Mouse (Mus musculus) limb, embryonic 12.5 days (tissue): ENCODE measurements around the gene Scd2. TPM values are rescaled to one million over a fixed set of nuclear protein-coding genes. Genes with fewer than 3 reads are reported as not detected.

Experiments used
- ATAC-seq: fragments of 200-750 bp; cut with Nextera tagmentation; 2 replicates; pipeline ENCODE4 v1.8.0; 2017; ENCODE audit warnings: low read depth, moderate TSS enrichment; ENCODE audit not compliant: insufficient number of reproducible peaks, insufficient read depth, low FRiP score, low TSS enrichment
- H3K27ac ChIP-seq: fragments of 300-500 bp; sonication (generic); 2 replicates; pipeline ENCODE4 v1.5.1; 2016; ENCODE audit warnings: mild to moderate bottlenecking, moderate library complexity
- H3K27me3 ChIP-seq: fragments of 300-500 bp; sonication (generic); 2 replicates; pipeline ENCODE4 v1.6.1; 2016; ENCODE audit warnings: mild to moderate bottlenecking, moderate library complexity
- H3K36me3 ChIP-seq: fragments of 300-500 bp; sonication (generic); 2 replicates; pipeline ENCODE4 v1.6.1; 2016; ENCODE audit warnings: mild to moderate bottlenecking, moderate library complexity
- H3K4me1 ChIP-seq: fragments of 300-500 bp; sonication (generic); replicated peaks from 2 replicates; pipeline ENCODE4 v1.6.1; 2016
- H3K4me2 ChIP-seq: fragments of 300-500 bp; sonication (generic); 2 replicates; pipeline ENCODE4 v1.6.1; 2016; ENCODE audit warnings: mild to moderate bottlenecking, moderate library complexity
- H3K4me3 ChIP-seq: fragments of 300-500 bp; sonication (generic); replicated peaks from 2 replicates; pipeline ENCODE4 v1.5.1; 2016; ENCODE audit warnings: mild to moderate bottlenecking
- H3K9ac ChIP-seq: fragments of 300-500 bp; sonication (generic); replicated peaks from 2 replicates; pipeline ENCODE4 v1.6.1; 2016; ENCODE audit warnings: mild to moderate bottlenecking, moderate library complexity
- H3K9me3 ChIP-seq: fragments of 300-500 bp; sonication (generic); 2 replicates; pipeline ENCODE4 v1.6.1; 2016; ENCODE audit warnings: mild to moderate bottlenecking, moderate library complexity
- WGBS: fragments of 180-500 bp; shearing (Covaris S2); methylation state at CpG from one replicate; pipeline ENCODE4 v1.1.7; 2016; 5-methylcytosine and 5-hydroxymethylcytosine counted together
- polyA plus RNA-seq: library from polyadenylated mRNA; unstranded; fragments of >200 nt; fragmentation: Nextera tagmentation; extraction: Ambion mirVana; gene quantifications from 2 replicates; pipeline ENCODE4 v1.2.1, GENCODE M21; 2016

Gene Scd2
- polyA plus RNA-seq, 1 experiment from 2014 or later: 304 TPM

DNA sequence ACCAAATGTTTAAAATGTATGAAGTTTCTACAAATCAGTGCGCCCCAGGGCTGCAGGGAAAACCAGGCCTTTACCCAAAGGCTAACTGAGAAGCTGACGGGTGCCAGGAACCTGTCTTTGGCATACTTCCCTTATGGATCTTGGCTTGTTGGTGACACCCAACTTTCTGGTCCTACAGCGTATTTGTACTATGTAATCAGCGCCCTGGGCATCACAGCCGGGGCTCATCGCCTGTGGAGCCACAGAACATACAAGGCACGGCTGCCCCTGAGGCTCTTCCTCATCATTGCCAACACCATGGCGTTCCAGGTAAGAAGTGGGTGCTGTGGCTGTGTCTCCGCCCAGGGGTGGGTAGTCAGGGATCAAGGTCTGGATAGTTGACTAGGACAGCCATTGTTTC lies 4.4 kb downstream of the Scd2 start:
- Histone ChIP-seq H3K9ac (peak overlapping the region; percentile 93; the same call in 1 of the 2 replicates), H3K4me1 (peaks cover 72% of the 10 kb centered on the region), H3K4me2 (peak overlapping the region; percentile 99), H3K27me3 (no peaks in the 10 kb centered on the region), H3K27ac (0 out of 2 replicates have a peak overlapping the region, but pooled peaks have one; percentile 29), H3K4me3 (peak overlapping the region; percentile 83), H3K36me3 (peaks cover 81% of the 10 kb centered on the region), H3K9me3 (no peaks in the 10 kb centered on the region)
- WGBS: 80% methylated on average over 9 of the region's 9 CpGs
- no peak for ATAC-seq

- 87% methylated on average over 9 of the region's 9 CpGs for WGBS
- peaks cover 70% of the 10 kb centered on the region for H3K4me1 ChIP-seq
Measured at GRCm38 (mm10) chr19:44299078-44299477, 5.6 kb downstream of the Scd2 start.

DNA sequence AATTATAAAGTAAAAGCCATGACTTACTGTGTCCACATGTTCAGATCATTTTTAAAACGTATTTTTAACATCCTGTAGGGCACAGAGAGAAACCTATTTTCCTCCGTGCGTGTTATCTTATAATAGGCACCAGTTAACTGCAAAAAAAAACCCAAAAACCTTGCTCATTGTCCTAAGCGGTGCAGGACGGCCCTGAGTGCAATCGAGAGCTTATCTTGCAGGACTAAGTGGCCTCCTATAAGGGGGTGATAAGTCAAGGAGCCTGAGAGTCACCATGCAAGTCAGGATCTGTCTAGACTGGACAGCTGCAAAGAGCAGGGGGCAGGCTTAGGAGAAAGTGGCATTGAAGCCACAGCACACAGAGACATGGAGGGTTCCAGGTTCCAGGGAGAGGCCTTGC lies 6.4 kb downstream of the Scd2 start:
- H3K36me3 ChIP-seq: peaks cover 100% of the 10 kb centered on the region
- H3K9ac ChIP-seq: no peak overlapping the region
- no peak overlapping the region for H3K27ac ChIP-seq
- 85% methylated on average over 6 of the region's 6 CpGs for WGBS
- no peaks in the 10 kb centered on the region for H3K27me3 ChIP-seq
- H3K4me3 ChIP-seq: no peak overlapping the region
- H3K4me2 ChIP-seq: peak overlapping the region; percentile 99; the same call in 1 of the 2 replicates
- no peaks in the 10 kb centered on the region for H3K9me3 ChIP-seq
- ATAC-seq: no peak
- peaks cover 74% of the 10 kb centered on the region for H3K4me1 ChIP-seq

More at GRCm38 (mm10) chr19:44299078-44299477, 5.6 kb downstream of the Scd2 start:
- Histone ChIP-seq H3K36me3 (peaks cover 93% of the 10 kb centered on the region), H3K27ac (no peak overlapping the region), H3K27me3 (no peaks in the 10 kb centered on the region), H3K9me3 (no peaks in the 10 kb centered on the region), H3K4me2 (peak overlapping the region; percentile 99), H3K9ac (peak overlapping the region; percentile 42; the same call in 1 of the 2 replicates), H3K4me3 (peak overlapping the region; percentile 83)
- no peak for ATAC-seq

DNA sequence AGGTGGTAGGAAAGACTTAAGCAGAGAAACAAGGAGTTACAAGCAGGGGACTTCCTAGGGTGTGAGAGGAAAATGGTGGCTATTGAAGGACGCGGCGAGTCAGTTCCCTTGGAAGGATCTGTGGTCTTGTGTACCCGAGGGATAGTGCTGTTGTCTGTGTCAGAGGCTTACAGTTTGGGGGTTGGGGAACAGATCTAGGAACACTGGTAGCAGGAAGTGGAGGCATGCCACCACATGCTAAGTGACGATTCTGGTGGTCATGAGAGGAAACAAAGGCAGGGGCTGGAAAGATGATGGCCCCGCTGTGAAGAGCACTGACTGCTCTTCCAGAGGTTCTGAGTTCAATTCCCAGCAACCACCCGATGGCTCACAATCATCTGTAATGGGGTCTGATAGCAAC lies 7.0 kb downstream of the Scd2 start:
- Histone ChIP-seq H3K9me3 (no peaks in the 10 kb centered on the region), H3K4me1 (peaks cover 72% of the 10 kb centered on the region), H3K27ac (no peak overlapping the region), H3K9ac (no peak overlapping the region; the same call in 1 of the 2 replicates), H3K4me3 (no peak overlapping the region), H3K27me3 (no peaks in the 10 kb centered on the region), H3K36me3 (peaks cover 100% of the 10 kb centered on the region), H3K4me2 (peak overlapping the region; percentile 26; the same call in 1 of the 2 replicates)
- 84% methylated on average over 7 of the region's 7 CpGs for WGBS
- ATAC-seq: no peak

GRCm38 (mm10) chr19:44301176-44301575 lies 7.7 kb downstream of the Scd2 start:
- Histone ChIP-seq H3K27me3 (no peaks in the 10 kb centered on the region), H3K27ac (no peak overlapping the region), H3K9me3 (no peaks in the 10 kb centered on the region), H3K9ac (no peak overlapping the region), H3K36me3 (peaks cover 100% of the 10 kb centered on the region), H3K4me3 (no peak overlapping the region), H3K4me2 (peak overlapping the region; percentile 26; the same call in 1 of the 2 replicates), H3K4me1 (peaks cover 67% of the 10 kb centered on the region)
- WGBS: 78% methylated on average over 16 of the region's 16 CpGs
- ATAC-seq: no peak

DNA sequence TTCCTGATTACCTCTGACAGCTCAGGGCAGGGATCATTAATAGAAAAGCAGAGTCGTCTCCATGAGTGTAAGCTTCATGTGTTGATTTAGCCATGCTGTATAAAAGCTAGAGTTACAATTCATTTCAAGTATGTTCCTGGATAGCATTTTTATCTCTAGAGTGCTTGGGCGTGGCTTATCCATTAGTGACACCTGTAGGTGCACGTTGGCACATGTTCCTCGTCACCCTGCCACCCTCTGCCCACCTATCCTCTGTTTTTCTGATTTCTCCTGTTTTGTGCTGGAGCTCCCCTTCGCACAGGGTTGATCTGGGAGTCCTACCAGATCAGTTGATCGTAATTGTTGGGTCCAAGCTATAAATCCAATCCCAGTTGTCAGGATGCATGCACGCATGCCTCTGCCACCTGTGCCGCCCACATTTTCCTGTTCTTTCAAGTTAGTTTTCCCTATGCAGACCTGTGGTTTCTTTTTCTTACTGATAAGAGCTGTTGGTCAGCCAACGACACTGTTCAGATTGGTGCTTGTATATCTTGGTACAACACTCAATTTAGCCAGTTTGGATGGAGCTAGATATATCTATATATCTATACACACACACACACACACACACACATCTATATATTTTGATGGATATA lies 8.3 kb downstream of the Scd2 start:
- Histone ChIP-seq H3K27me3 (no peaks in the 10 kb centered on the region), H3K4me3 (no peak overlapping the region), H3K4me2 (no peak overlapping the region), H3K27ac (no peak overlapping the region), H3K9ac (no peak overlapping the region), H3K4me1 (peaks cover 61% of the 10 kb centered on the region), H3K9me3 (no peaks in the 10 kb centered on the region), H3K36me3 (peaks cover 100% of the 10 kb centered on the region)
- no peak for ATAC-seq
- 80% methylated on average over 9 of the region's 9 CpGs for WGBS

GRCm38 (mm10) chr19:44302901-44303300 lies 9.4 kb downstream of the Scd2 start:
- no peak overlapping the region for H3K4me2 ChIP-seq
- no peak overlapping the region for H3K4me3 ChIP-seq
- no peak for ATAC-seq
- H3K36me3 ChIP-seq: peaks cover 100% of the 10 kb centered on the region
- H3K27ac ChIP-seq: no peak overlapping the region
- 90% methylated on average over 11 of the region's 11 CpGs for WGBS
- H3K9ac ChIP-seq: no peak overlapping the region
- H3K27me3 ChIP-seq: no peaks in the 10 kb centered on the region
- no peaks in the 10 kb centered on the region for H3K9me3 ChIP-seq
- peaks cover 50% of the 10 kb centered on the region for H3K4me1 ChIP-seq

DNA sequence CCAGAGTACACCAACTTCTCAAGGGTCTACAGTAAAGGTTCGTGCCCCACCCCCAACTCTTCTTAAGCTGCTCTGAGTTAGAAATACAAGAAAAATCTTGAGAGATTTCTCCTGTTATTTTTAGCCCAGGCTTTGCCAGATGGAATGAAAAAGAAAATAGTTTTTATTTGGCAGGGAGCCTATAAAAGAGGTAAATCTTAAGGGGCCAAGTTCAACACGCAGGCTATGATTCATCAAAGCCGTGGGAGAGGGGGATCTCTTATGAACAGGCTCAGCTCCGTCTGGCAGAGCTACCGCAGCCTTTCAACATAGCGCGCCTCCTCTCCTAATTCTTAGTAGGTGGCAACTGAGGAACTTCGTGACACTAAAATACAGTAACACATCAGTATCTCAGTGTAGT lies 10.0 kb downstream of the Scd2 start:
- ATAC-seq: no peak
- no peak overlapping the region for H3K4me2 ChIP-seq
- no peak overlapping the region for H3K4me3 ChIP-seq
- H3K27ac ChIP-seq: no peak overlapping the region
- 86% methylated on average over 8 of the region's 8 CpGs for WGBS
- peaks cover 44% of the 10 kb centered on the region for H3K4me1 ChIP-seq
- H3K9me3 ChIP-seq: no peaks in the 10 kb centered on the region
- H3K36me3 ChIP-seq: peaks cover 100% of the 10 kb centered on the region
- H3K27me3 ChIP-seq: no peaks in the 10 kb centered on the region
- H3K9ac ChIP-seq: no peak overlapping the region

- no peak overlapping the region for H3K4me3 ChIP-seq
- H3K4me1 ChIP-seq: peaks cover 34% of the 10 kb centered on the region
- H3K36me3 ChIP-seq: peaks cover 98% of the 10 kb centered on the region
- WGBS: 89% methylated on average over 10 of the region's 10 CpGs
- no peaks in the 10 kb centered on the region for H3K27me3 ChIP-seq
- H3K9me3 ChIP-seq: no peaks in the 10 kb centered on the region
- no peak overlapping the region for H3K9ac ChIP-seq
- no peak overlapping the region for H3K27ac ChIP-seq
- ATAC-seq: no peak
- H3K4me2 ChIP-seq: no peak overlapping the region
Measured at GRCm38 (mm10) chr19:44304419-44304818, 10.9 kb downstream of the Scd2 start.

DNA sequence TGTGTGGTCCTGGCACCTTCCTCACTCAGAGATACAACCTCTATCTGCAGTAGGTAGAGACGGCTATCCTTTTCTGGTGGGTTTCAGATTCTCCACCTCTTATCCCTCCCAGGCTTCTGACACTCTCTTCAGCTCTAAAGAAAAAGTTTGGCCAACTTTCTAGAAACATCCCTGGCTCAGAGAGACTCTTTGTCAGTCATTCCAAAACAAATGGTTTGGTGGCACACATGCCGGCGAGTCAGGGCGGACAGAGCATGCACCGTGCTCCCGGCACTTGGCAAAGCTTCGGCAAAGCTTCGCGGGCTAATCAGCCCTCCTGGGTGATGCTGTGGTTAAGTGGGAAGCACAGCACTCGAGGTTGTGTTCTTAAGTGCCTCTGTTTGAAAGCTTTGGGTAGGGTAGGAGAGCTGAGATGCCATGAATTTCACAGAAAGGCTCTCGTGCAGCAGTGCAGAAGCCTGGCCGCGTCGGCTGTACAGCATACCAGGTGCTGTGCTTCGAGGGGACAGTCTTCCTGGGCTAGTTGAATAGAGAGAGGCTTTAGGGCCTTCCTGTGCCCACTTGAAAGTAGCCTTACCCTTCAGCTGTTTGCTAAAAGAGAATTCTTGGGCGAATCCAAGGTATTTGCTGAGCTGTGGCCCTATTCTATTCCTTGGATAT lies 11.5 kb downstream of the Scd2 start:
- no peak overlapping the region for H3K9ac ChIP-seq

GRCm38 (mm10) chr19:44305701-44306100 lies 12.2 kb downstream of the Scd2 start:
- peaks cover 87% of the 10 kb centered on the region for H3K36me3 ChIP-seq
- no peak overlapping the region for H3K27ac ChIP-seq
- ATAC-seq: no peak
- no peaks in the 10 kb centered on the region for H3K9me3 ChIP-seq
- 89% methylated on average over 15 of the region's 15 CpGs for WGBS
- no peak overlapping the region for H3K4me2 ChIP-seq
- H3K27me3 ChIP-seq: no peaks in the 10 kb centered on the region
- no peak overlapping the region for H3K4me3 ChIP-seq
- H3K4me1 ChIP-seq: peaks cover 22% of the 10 kb centered on the region
- no peak overlapping the region for H3K9ac ChIP-seq

More for the DNA sequence above, 11.5 kb downstream of the Scd2 start:
- 93% methylated on average over 16 of the region's 16 CpGs for WGBS
- ATAC-seq: no peak
- no peak overlapping the region for H3K27ac ChIP-seq
- no peak overlapping the region for H3K4me2 ChIP-seq
- H3K4me1 ChIP-seq: peaks cover 29% of the 10 kb centered on the region
- peaks cover 94% of the 10 kb centered on the region for H3K36me3 ChIP-seq
- H3K9me3 ChIP-seq: no peaks in the 10 kb centered on the region
- no peaks in the 10 kb centered on the region for H3K27me3 ChIP-seq
- no peak overlapping the region for H3K4me3 ChIP-seq
